Mouse (Mus musculus): ENCODE measurements around the gene Egln1.

DNA sequence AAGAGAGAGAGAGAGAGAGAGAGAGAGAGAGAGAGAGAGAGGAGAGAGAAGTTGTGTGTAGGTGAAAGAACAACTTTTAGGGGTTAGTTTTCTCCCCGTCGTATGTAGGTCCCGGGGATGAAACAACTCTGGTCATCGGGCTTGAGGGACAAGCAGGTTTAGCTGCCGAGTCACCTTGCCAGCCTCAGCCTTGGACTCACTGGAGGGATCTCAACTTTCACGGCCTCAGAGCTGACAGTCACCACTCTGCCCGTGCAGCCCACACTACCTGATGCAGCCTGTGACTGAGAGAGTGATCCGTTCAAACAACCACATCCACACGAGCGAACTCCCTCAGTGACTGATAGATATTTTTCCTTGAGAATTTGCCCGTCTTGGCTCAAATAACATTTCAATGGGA, 20.1 kb downstream of the Egln1 start:
- TF ChIP-seq CTCF (conservative IDR thresholded peaks at IDR 0.05; ENCODE audit: low read length) = no peak
- no peak for TF ChIP-seq NANOG (IDR thresholded peaks at IDR 0.05; ENCODE audit: borderline replicate concordance, low read length)

All from E14TG2a.4 (cell line).